Mouse (Mus musculus) MEL (cell line): ENCODE measurements around the gene Dync1h1. TPM values are rescaled to one million over a fixed set of nuclear protein-coding genes. Genes with fewer than 3 reads are reported as not detected.

ENCODE experiments used
- DNase-seq: peaks from one replicate; pipeline ENCODE4 v3.0.0; 2011; ENCODE audit warnings: low read depth, low spot score
- H3K27ac ChIP-seq: 2 replicates; pipeline ENCODE4 v1.5.1; 2012; ENCODE audit warnings: low read depth, mild to moderate bottlenecking, control low read depth, low read length, moderate library complexity; ENCODE audit not compliant: control insufficient read depth
- H3K27me3 ChIP-seq, 2 experiments: fragments of 150-350 bp in 1 of 2; sonication (generic) in 1 of 2; 2 replicates each; pipeline ENCODE4 v1.6.1; 2012; ENCODE audit warnings: low read length in 2 of 2, mild to moderate bottlenecking in 2 of 2, improper control_type of control experiment in 1 of 2, moderate library complexity in 1 of 2; ENCODE audit not compliant: insufficient read depth in 2 of 2, control insufficient read depth in 1 of 2
- H3K36me3 ChIP-seq, 2 experiments: 2 replicates each; pipeline ENCODE4 v1.6.1; 2012 to 2014; ENCODE audit warnings: low read length in 2 of 2, improper control_type of control experiment in 1 of 2, inconsistent platforms in 1 of 2, mild to moderate bottlenecking in 1 of 2; ENCODE audit not compliant: insufficient read depth in 2 of 2, control insufficient read depth in 1 of 2
- H3K4me1 ChIP-seq, 2 experiments: fragments of 150-350 bp in 1 of 2; sonication (generic) in 1 of 2; 2 replicates each; pipeline ENCODE4 v1.6.1; 2012; ENCODE audit warnings: low read length in 2 of 2, improper control_type of control experiment in 1 of 2, mild to moderate bottlenecking in 1 of 2; ENCODE audit not compliant: insufficient read depth in 2 of 2, control insufficient read depth in 1 of 2
- H3K4me3 ChIP-seq, 2 experiments: fragments of 150-350 bp in 1 of 2; sonication (generic) in 1 of 2; 2 replicates each; pipeline ENCODE4 v1.5.1; 2012; ENCODE audit warnings: low read depth in 2 of 2, low read length in 2 of 2, mild to moderate bottlenecking in 2 of 2, moderate library complexity in 2 of 2, control low read depth in 1 of 2, improper control_type of control experiment in 1 of 2; ENCODE audit not compliant: control insufficient read depth in 1 of 2, insufficient read depth in 1 of 2
- H3K79me2 ChIP-seq: 2 replicates; pipeline ENCODE4 v1.6.1; 2012; ENCODE audit warnings: mild to moderate bottlenecking, low read length, moderate library complexity; ENCODE audit not compliant: control insufficient read depth, poor library complexity, insufficient read depth
- H3K9ac ChIP-seq: 2 replicates; pipeline ENCODE4 v1.6.1; 2012; ENCODE audit warnings: low read depth, mild to moderate bottlenecking, control low read depth, low read length, moderate library complexity; ENCODE audit not compliant: control insufficient read depth, poor library complexity, severe bottlenecking
- H3K9me3 ChIP-seq: fragments of 150-350 bp; sonication (generic); replicated peaks from 2 replicates; pipeline ENCODE4 v1.6.1; 2012; ENCODE audit warnings: mild to moderate bottlenecking, low read length, improper control_type of control experiment, moderate library complexity; ENCODE audit not compliant: insufficient read depth
- CHD2 ChIP-seq: IDR thresholded peaks from 2 replicates; pipeline ENCODE4 v1.6.1; 2011; ENCODE audit warnings: low read length, improper control_type of control experiment
- E2F4 ChIP-seq: IDR thresholded peaks from 2 replicates; pipeline ENCODE4 v1.6.1; 2011; ENCODE audit warnings: low read depth, low read length, improper control_type of control experiment, borderline replicate concordance
- ETS1 ChIP-seq: IDR thresholded peaks from 2 replicates; pipeline ENCODE4 v1.6.1; 2012; ENCODE audit warnings: low read depth, mild to moderate bottlenecking, inconsistent platforms, low read length, improper control_type of control experiment, moderate library complexity
- GABPA ChIP-seq: IDR thresholded peaks from 2 replicates; pipeline ENCODE4 v1.6.1; 2012; ENCODE audit warnings: low read depth, mild to moderate bottlenecking, inconsistent platforms, low read length, improper control_type of control experiment, moderate library complexity
- GATA1 ChIP-seq: IDR thresholded peaks from 2 replicates; pipeline ENCODE4 v1.6.1; 2011; ENCODE audit warnings: low read depth, low read length, improper control_type of control experiment
- HCFC1 ChIP-seq: IDR thresholded peaks from 2 replicates; pipeline ENCODE4 v1.6.1; 2012; ENCODE audit warnings: low read depth, mild to moderate bottlenecking, inconsistent platforms, low read length, improper control_type of control experiment, moderate library complexity
- MAFK ChIP-seq: IDR thresholded peaks from 2 replicates; pipeline ENCODE4 v1.6.1; 2011; ENCODE audit warnings: low read depth, mild to moderate bottlenecking, low read length, improper control_type of control experiment, borderline replicate concordance
- MEF2A ChIP-seq: IDR thresholded peaks from 2 replicates; pipeline ENCODE4 v1.6.1; 2014; ENCODE audit warnings: low read depth, mild to moderate bottlenecking, inconsistent platforms, low read length, improper control_type of control experiment; ENCODE audit not compliant: poor library complexity, insufficient replicate concordance, severe bottlenecking; ENCODE audit errors: extremely low read depth
- MXI1 ChIP-seq: IDR thresholded peaks from 2 replicates; pipeline ENCODE4 v1.6.1; 2011; ENCODE audit warnings: mild to moderate bottlenecking, low read depth, low read length, improper control_type of control experiment
- MYC ChIP-seq: IDR thresholded peaks from 2 replicates; pipeline ENCODE4 v1.6.1; 2011; ENCODE audit warnings: low read depth, mild to moderate bottlenecking, low read length, improper control_type of control experiment, moderate library complexity
- POLR2A ChIP-seq, 2 experiments: IDR thresholded peaks; 2 replicates each; pipeline ENCODE4 v1.6.1; 2011 to 2012; ENCODE audit warnings: low read length in 2 of 2, mild to moderate bottlenecking in 2 of 2, control low read depth in 1 of 2, improper control_type of control experiment in 1 of 2, low read depth in 1 of 2, moderate library complexity in 1 of 2; ENCODE audit not compliant: control insufficient read depth in 1 of 2, insufficient read depth in 1 of 2, poor library complexity in 1 of 2
- POLR2AphosphoS5 ChIP-seq: IDR thresholded peaks from 2 replicates; pipeline ENCODE4 v1.6.1; 2012; ENCODE audit warnings: low read depth, borderline replicate concordance, mild to moderate bottlenecking, inconsistent platforms, low read length, moderate library complexity, mixed read lengths
- RCOR1 ChIP-seq: IDR thresholded peaks from 2 replicates; pipeline ENCODE4 v1.6.1; 2012; ENCODE audit warnings: low read depth, mild to moderate bottlenecking, inconsistent platforms, low read length, improper control_type of control experiment
- TAL1 ChIP-seq: IDR thresholded peaks from 2 replicates; pipeline ENCODE4 v1.6.1; 2012; ENCODE audit warnings: mild to moderate bottlenecking, inconsistent platforms, low read length, moderate library complexity, mixed read lengths
- TBP ChIP-seq: IDR thresholded peaks from 2 replicates; pipeline ENCODE4 v1.8.0; 2011; ENCODE audit warnings: low read depth, low read length, improper control_type of control experiment
- polyA plus RNA-seq, 2 experiments: library from polyadenylated mRNA; stranded (reverse) in 1 of 2; unstranded in 1 of 2; fragments of >175 nt in 1 of 2; fragments of >200 nt in 1 of 2; gene quantifications; 2 replicates each; pipeline versions ENCODE4 v1.2.1 to v1.2.4; 2012; ENCODE audit warnings: low replicate concordance in 2 of 2, low read depth in 1 of 2; ENCODE audit not compliant: insufficient read length in 2 of 2, insufficient read depth in 1 of 2, missing spikeins in 1 of 2
- total RNA-seq: library from RNA; depleted of rRNA; stranded (reverse); fragments of 300-350 nt; gene quantifications from 2 replicates; pipeline ENCODE4 v1.2.3, GENCODE M21; 2012

Dync1h1 gene
- total and polyA plus RNA-seq, 3 experiments = 98.2 to 230 (median 157) TPM

DNA sequence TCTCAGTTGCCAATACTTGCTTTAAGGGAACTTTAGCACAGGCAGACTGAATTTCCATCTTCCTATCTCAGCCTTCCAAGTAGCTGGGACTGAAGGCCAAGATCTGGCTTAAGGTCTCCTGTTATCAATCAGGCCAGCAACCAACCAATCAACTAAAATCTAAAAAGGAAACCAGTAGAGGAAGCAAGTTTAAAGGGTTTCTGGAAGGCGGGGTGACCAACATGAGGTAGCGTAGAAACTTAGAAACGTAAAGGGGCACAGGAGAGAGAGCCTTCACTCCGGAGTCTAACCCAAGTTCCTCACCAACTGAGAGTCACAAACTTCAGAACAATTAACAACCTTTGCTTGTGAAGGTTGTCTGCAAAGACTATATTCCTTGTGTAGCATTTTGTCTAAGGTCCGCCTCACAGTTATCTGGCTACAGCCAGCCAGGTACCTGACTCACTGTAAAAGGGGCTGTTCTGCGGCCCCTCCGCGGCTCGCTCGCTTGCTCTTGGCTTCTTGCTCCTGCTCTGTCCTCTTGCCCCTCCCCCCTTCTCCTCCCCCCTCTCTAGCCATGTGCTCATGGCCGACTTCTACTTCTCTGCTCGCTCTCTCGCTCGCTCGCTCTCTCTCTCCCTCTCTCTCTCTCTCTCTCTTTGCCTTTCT, 97.4 kb downstream of the Dync1h1 start (continued):
- no peak for TF ChIP-seq MEF2A
- TF ChIP-seq HCFC1 = no peak; the same call in 1 of the 2 replicates
- no peak for TF ChIP-seq POLR2AphosphoS5

DNA sequence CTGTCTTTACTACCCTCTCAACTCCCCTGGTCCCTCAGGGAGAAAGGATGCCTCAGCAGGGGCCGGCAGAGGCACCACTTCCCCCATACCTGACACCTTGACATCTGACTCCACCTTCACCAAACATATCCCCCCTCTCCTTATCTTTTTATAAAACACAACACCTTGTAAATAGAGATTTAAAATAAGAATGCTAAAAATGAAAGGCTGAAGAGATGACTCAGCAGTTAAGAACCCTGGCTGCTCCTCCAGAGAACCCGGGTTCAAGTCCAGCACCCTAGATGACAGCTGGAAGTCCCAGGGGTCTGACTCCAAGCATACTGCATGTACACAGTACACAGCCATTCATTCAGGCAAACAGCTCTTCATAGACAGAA, 97.9 kb downstream of the Dync1h1 start:
- 0 out of 2 replicates have a peak, but pooled peaks have one; percentile 15 for TF ChIP-seq GATA1
- peak; percentile 54; the same call in 1 of the 2 replicates for TF ChIP-seq ETS1
- no peak for TF ChIP-seq TBP
- TF ChIP-seq MAFK = peak; percentile 91
- TF ChIP-seq TAL1 = peak; percentile 32
- no peak for TF ChIP-seq POLR2A (IDR thresholded peaks at IDR 0.05; ENCODE audit: control insufficient read depth in 1 of 2, insufficient read depth in 1 of 2, low read depth in 1 of 2, low read length in 2 of 2, poor library complexity in 1 of 2)
- peak; percentile 62; the same call in 1 of the 2 replicates for TF ChIP-seq GABPA
- TF ChIP-seq RCOR1 = 0 out of 2 replicates have a peak, but pooled peaks have one; percentile 7
- no peak for TF ChIP-seq E2F4
- Histone ChIP-seq H3K9me3 (no peaks in the 10 kb centered on the region), H3K79me2 (peaks cover 25% of the 10 kb centered on the region), H3K27me3 (no peaks in the 10 kb centered on the region), H3K4me1 (peaks cover 18 to 49% of the 10 kb centered on the region in 2 experiments), H3K4me3 (peak overlapping the region; percentile 21 to 46), H3K27ac (peak overlapping the region; percentile 99), H3K36me3 (peaks cover 4 to 45% of the 10 kb centered on the region in 2 experiments; a peak in 3 of 4 replicates), H3K9ac (peak overlapping the region; percentile 100)
- peak; percentile 75 for DNase-seq

DNA sequence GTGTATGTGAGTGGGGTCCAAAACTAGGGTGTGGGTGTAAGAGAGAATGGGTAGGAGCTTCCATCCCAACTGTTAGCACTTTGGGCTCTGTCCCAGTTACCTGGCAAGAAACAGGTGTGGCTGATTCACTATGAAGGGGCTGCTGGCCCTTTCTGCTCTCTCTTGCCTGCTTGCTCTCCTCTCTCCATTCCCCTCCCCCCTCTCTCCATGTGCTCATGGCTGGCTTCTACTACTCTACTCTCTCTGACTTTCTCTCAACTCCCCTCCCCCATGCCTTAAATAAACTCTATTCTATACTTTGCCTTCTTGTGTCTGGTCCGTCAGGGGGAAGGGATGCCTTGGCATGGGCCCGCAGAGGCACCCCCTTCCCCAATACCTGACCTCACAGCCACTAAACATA, 99.5 kb downstream of the Dync1h1 start:
- DNase-seq = peak; percentile 42
- Histone ChIP-seq H3K9me3 (no peaks in the 10 kb centered on the region), H3K27ac (peak overlapping the region; percentile 85)

More for the DNA sequence above, 99.5 kb downstream of the Dync1h1 start:
- Histone ChIP-seq H3K36me3 (peaks cover 0 to 42% of the 10 kb centered on the region in 2 experiments; a peak in 2 of 4 replicates), H3K4me1 (peaks cover 19 to 50% of the 10 kb centered on the region in 2 experiments), H3K9ac (peak overlapping the region; percentile 74), H3K79me2 (peaks cover 11% of the 10 kb centered on the region), H3K4me3 (no peak overlapping the region), H3K27me3 (no peaks in the 10 kb centered on the region)
- TF ChIP-seq MXI1 = no peak
- peak; percentile 50; the same call in 1 of the 2 replicates for TF ChIP-seq MYC
- peak; percentile 23 for TF ChIP-seq CHD2
